Mouse (Mus musculus): Measurements from ENCODE around the gene Gpr26.

GRCm38 (mm10) chr7:131917384-131917783, 48.9 kb upstream of the Gpr26 start:
- TF ChIP-seq CTCF (IDR thresholded peaks at IDR 0.05; ENCODE audit: control insufficient read depth, insufficient read depth, low read length), result no peak
- no peak for TF ChIP-seq POLR2A (IDR thresholded peaks at IDR 0.05; ENCODE audit: borderline replicate concordance, control insufficient read depth, low read depth, low read length)
